Mouse (Mus musculus) gastrocnemius, postnatal 25 days (tissue): ENCODE measurements around the gene Nin. TPM values are rescaled to one million over a fixed set of nuclear protein-coding genes. Genes with fewer than 3 reads are reported as not detected.

Experiments used
- total RNA-seq, 2 experiments: library from RNA; stranded (reverse); gene quantifications; 1 replicate in 1 of 2; 2 replicates in 1 of 2; pipeline ENCODE4 v1.2.3; 2021

Gene Nin
- total RNA-seq, 2 experiments from 2014 or later = 20.4 to 20.9 TPM

Other genes starting within 250 kb of the Nin start
- gene Atl1, start 221.1 kb downstream of the Nin start, total RNA-seq = 1 to 10 TPM; 1.7 to 2.4 TPM
- 10 to 100 TPM; 19.2 to 20.4 TPM for gene Map4k5, start 220.5 kb downstream of the Nin start, total RNA-seq
- gene Sav1, start 126.7 kb downstream of the Nin start, total RNA-seq = 10 to 100 TPM; 32.6 to 39.0 TPM
- gene Abhd12b, start 40.4 kb upstream of the Nin start, total RNA-seq = not detected
- gene Pygl, start 117.8 kb upstream of the Nin start, total RNA-seq = 1 to 10 TPM in 1 of 2 experiments, under 1 TPM in 1; 0.82 to 6.1 TPM
- gene Trim9, start 233.9 kb upstream of the Nin start, total RNA-seq = under 1 TPM; 0.10 to 0.11 TPM